Mouse (Mus musculus) midbrain, postnatal 0 days (tissue): ENCODE data around the gene Sit1. TPM values are rescaled to one million over a fixed set of nuclear protein-coding genes. Genes with fewer than 3 reads are reported as not detected.

ENCODE experiments used
- ATAC-seq: fragments of 200-750 bp; cut with Nextera tagmentation; 2 replicates; pipeline ENCODE4 v1.8.0; 2017; ENCODE audit warnings: moderate number of reproducible peaks, mild to moderate bottlenecking, moderate TSS enrichment, moderate library complexity; ENCODE audit not compliant: low FRiP score
- DNase-seq: peaks from one replicate; pipeline ENCODE4 v3.0.0-alpha.2; 2015; ENCODE audit warnings: low spot score
- H3K27ac ChIP-seq: fragments of 300-500 bp; sonication (generic); 2 replicates; pipeline ENCODE4 v1.5.1; 2014; ENCODE audit warnings: low read depth, mild to moderate bottlenecking, low read length, mixed read lengths
- H3K27me3 ChIP-seq: fragments of 300-500 bp; sonication (generic); 2 replicates; pipeline ENCODE4 v1.6.1; 2014; ENCODE audit warnings: low read length, control low read depth, mixed read lengths; ENCODE audit not compliant: insufficient read depth
- H3K36me3 ChIP-seq: fragments of 300-500 bp; sonication (generic); 2 replicates; pipeline ENCODE4 v1.6.1; 2014; ENCODE audit warnings: low read length, control low read depth, mixed read lengths; ENCODE audit not compliant: insufficient read depth
- H3K4me1 ChIP-seq: fragments of 300-500 bp; sonication (generic); 2 replicates; pipeline ENCODE4 v1.6.1; 2014; ENCODE audit warnings: mild to moderate bottlenecking, control low read depth, antibody characterized with exemption, low read length, mixed read lengths; ENCODE audit not compliant: insufficient read depth
- H3K4me2 ChIP-seq: fragments of 300-500 bp; sonication (generic); 2 replicates; pipeline ENCODE4 v1.6.1; 2014; ENCODE audit warnings: low read depth, mild to moderate bottlenecking, low read length, mixed read lengths; ENCODE audit not compliant: poor library complexity, severe bottlenecking
- H3K4me3 ChIP-seq: fragments of 300-500 bp; sonication (generic); 2 replicates; pipeline ENCODE4 v1.5.1; 2014; ENCODE audit warnings: low read depth, mild to moderate bottlenecking, low read length, moderate library complexity
- H3K9ac ChIP-seq: fragments of 300-500 bp; sonication (generic); replicated peaks from 2 replicates; pipeline ENCODE4 v1.6.1; 2014; ENCODE audit warnings: mild to moderate bottlenecking, low read length, moderate library complexity, mixed read lengths; ENCODE audit not compliant: poor library complexity, severe bottlenecking
- H3K9me3 ChIP-seq: fragments of 300-500 bp; sonication (generic); 2 replicates; pipeline ENCODE4 v1.6.1; 2016; ENCODE audit warnings: low read length, control low read depth
- CTCF ChIP-seq: IDR thresholded peaks from 2 replicates; pipeline ENCODE4 v1.5.1; 2016; ENCODE audit warnings: antibody characterized with exemption, mild to moderate bottlenecking
- WGBS: fragments of 180-500 bp; shearing (Covaris S2); extraction: QIAGEN DNeasy Blood & Tissue Kit; methylation state at CpG from one replicate; pipeline ENCODE4 v1.1.7; 2014; 5-methylcytosine and 5-hydroxymethylcytosine counted together
- polyA plus RNA-seq: library from polyadenylated mRNA; unstranded; fragments of >200 nt; fragmentation: Nextera tagmentation; extraction: Ambion mirVana; gene quantifications from 2 replicates; pipeline ENCODE4 v1.2.1, GENCODE M21; 2015
- total RNA-seq: library from RNA; depleted of rRNA; stranded (reverse); fragments of >200 nt; gene quantifications from 2 replicates; pipeline ENCODE4 v1.2.3, GENCODE M21; 2014; rRNA removed

The Sit1 gene
- total RNA-seq (not detected in 2 replicates), polyA plus RNA-seq (not detected in 2 replicates)

DNA sequence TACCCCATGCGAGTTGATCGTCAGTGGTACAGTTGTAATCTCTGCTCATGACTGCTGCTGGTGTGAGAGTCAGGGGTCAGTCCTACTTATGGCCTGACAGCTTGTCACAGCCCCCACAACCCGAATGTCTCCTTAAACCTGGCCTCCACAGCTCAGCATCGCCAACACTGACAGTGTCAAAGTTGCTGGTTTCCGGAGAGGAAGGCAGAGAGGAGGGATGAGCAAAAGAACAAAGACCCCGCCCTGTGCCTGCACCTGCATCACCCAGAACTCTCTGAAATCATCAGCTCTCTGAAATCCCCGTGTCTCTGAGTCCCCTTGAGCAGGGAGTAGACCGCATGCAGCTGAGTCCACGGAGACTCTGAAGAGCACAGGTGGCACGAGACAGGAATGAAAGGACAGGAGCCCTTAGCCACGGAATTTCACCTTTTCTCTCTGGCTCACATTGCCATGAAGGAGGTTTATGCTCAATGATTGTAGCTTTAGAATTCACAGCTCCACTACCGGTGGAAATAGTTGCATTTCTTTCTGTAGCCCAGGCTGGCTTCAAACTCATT lies at the start of gene Sit1:
Gene Sit1, minus strand, starts transcription at position 200 of the 557 bp plus-strand sequence.
- WGBS, result 62% methylated on average over 12 of the region's 12 CpGs
- TF ChIP-seq CTCF, result no peak

DNA sequence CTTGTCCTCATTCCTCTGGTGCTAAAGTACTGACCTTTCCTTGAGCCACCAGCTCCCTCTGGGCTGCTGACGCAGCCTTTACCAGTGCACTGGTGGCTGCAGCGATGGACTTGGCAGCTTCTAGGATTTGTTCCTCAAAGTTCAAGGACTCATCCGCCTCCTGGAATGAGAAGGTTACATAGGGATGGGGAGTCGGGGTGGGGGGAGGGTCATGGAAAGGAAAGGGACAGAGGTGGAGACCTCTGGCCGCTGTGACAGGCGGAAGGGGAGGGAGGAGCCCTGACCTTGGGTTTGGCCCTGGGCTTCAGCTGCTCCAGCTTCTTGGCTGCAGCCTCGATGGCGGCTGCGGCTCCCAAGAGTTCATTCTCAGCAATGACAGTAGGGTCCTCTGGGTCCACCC lies 49.7 kb upstream of the Sit1 start:
- Histone ChIP-seq H3K36me3 (peaks cover 65% of the 10 kb centered on the region), H3K9me3 (no peaks in the 10 kb centered on the region), H3K27me3 (no peaks in the 10 kb centered on the region), H3K4me2 (no peak overlapping the region), H3K9ac (no peak overlapping the region), H3K4me1 (no peaks in the 10 kb centered on the region), H3K4me3 (no peak overlapping the region), H3K27ac (no peak overlapping the region)
- TF ChIP-seq CTCF, result no peak
- DNase-seq (no peak), ATAC-seq (no peak)
- WGBS, result 95% methylated on average over 8 of the region's 9 CpGs

More for the DNA sequence above, at the start of gene Sit1:
- Histone ChIP-seq H3K27ac (no peak within 1 kb of the TSS), H3K4me3 (no peak within 1 kb of the TSS), H3K4me2 (no peak within 1 kb of the TSS), H3K27me3 (no peaks in the 10 kb centered on the region), H3K36me3 (no peaks in the 10 kb centered on the region), H3K9ac (no peak within 1 kb of the TSS), H3K9me3 (no peaks in the 10 kb centered on the region), H3K4me1 (no peaks in the 10 kb centered on the region)
- no peak for DNase-seq
- no peak for ATAC-seq

DNA sequence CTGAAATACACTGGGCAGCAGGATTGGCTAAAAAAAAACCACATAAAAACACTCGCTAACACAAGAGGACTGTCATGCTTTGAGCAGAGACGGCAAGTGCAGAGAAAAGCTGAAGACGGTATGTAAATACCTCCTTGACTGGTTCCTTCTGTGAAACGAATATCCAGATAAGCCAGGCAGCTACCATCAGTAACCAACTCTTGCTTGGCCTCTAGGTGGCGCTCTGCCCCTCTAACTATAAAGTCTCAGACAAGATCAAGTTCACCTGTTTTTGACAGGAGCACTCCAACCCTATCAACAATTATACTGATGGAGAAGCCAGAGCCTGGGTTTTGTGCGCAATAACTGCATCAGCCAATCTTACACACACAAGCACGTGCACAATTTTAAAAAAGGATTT lies 47.0 kb upstream of the Sit1 start:
- 20% methylated on average over 7 of the region's 7 CpGs for WGBS
- Histone ChIP-seq H3K4me2 (no peak overlapping the region), H3K9ac (no peak overlapping the region), H3K4me3 (no peak overlapping the region), H3K36me3 (peaks cover 41% of the 10 kb centered on the region), H3K27ac (no peak overlapping the region), H3K27me3 (no peaks in the 10 kb centered on the region), H3K4me1 (no peaks in the 10 kb centered on the region), H3K9me3 (no peaks in the 10 kb centered on the region)
- ATAC-seq (no peak), DNase-seq (peak; percentile 78)
- peak; percentile 86 for TF ChIP-seq CTCF

DNA sequence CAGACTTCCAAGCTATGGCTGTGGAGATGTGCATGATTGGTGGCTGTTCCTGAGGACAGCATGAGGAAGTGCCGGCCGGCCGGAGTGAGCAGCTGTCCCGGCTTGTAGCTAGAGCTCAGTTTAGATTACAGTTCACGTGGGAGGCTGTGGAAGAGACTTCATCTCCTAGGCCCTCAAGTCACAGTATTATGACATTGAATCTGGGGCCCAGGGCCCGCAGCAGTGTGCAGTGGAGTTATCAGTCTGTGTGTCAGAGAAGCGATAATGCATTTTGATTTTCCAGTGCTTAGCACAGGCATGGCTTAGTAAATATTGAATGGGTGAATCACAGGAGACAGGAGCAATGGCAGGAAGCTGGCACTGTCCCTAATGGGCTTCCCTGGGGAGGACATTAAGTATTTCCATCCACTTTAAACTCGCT lies 46.6 kb upstream of the Sit1 start:
- no peak overlapping the region for H3K9ac ChIP-seq
- WGBS, result 66% methylated on average over 8 of the region's 8 CpGs
- H3K4me2 ChIP-seq, result no peak overlapping the region
- ATAC-seq (no peak), DNase-seq (no peak)
- TF ChIP-seq CTCF, result no peak
- peaks cover 36% of the 10 kb centered on the region for H3K36me3 ChIP-seq
- H3K27ac ChIP-seq, result no peak overlapping the region
- H3K27me3 ChIP-seq, result peaks cover 4% of the 10 kb centered on the region; the same call in 1 of the 2 replicates
- H3K4me1 ChIP-seq, result no peaks in the 10 kb centered on the region
- H3K9me3 ChIP-seq, result no peaks in the 10 kb centered on the region
- H3K4me3 ChIP-seq, result no peak overlapping the region

DNA sequence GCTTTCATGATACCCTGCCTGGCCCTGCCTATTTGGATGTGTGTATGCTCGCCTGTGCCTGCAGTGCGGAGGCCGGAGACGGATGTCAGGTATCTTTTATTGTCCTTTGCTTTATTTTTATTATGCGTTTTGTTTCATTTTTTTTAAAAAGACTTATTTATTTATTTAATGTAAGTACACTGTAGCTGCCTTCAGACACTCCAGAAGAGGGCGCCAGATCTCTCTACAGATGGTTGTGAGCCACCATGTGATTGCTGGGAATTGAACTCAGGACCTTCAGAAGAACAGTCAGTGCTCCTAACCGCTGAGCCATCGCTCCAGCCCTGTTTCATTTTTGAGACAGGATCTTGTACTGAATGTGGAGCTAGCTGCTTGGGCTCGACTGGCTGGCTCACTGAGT lies 45.0 kb upstream of the Sit1 start:
- WGBS, result 79% methylated on average over 9 of the region's 9 CpGs
- H3K4me3 ChIP-seq, result no peak overlapping the region
- H3K4me2 ChIP-seq, result no peak overlapping the region
- H3K36me3 ChIP-seq, result peaks cover 25% of the 10 kb centered on the region
- H3K27me3 ChIP-seq, result peaks cover 4% of the 10 kb centered on the region; the same call in 1 of the 2 replicates
- ATAC-seq, result no peak
- H3K9ac ChIP-seq, result no peak overlapping the region
- DNase-seq, result no peak
- no peak overlapping the region for H3K27ac ChIP-seq
- H3K4me1 ChIP-seq, result peaks cover 7% of the 10 kb centered on the region; the same call in 1 of the 2 replicates
- TF ChIP-seq CTCF, result peak; percentile 44
- H3K9me3 ChIP-seq, result no peaks in the 10 kb centered on the region

DNA sequence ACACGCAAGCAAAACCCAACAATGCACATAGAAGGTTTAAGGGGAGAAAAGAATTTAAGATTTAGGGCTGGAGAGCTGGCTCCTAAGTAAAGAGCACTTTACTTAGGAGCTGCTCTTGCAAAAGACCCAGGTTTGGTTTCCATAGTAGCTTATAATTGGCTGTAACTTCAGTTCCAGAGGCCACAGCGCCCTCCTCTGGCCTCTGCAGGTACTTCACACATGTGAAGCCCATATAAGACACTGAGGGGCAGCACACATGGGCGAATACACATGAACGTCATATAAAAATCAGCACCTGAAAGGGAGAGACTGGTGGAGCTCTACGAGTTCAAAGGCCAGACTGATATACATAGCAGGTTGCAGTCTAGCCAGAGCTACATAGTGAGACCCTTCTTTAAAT lies 44.3 kb upstream of the Sit1 start:
- WGBS, result 60% methylated on average over 5 of the region's 5 CpGs
- Histone ChIP-seq H3K27me3 (peaks cover 10% of the 10 kb centered on the region), H3K9me3 (no peaks in the 10 kb centered on the region), H3K9ac (no peak overlapping the region), H3K27ac (no peak overlapping the region), H3K4me2 (no peak overlapping the region), H3K4me3 (no peak overlapping the region), H3K4me1 (peaks cover 7% of the 10 kb centered on the region; the same call in 1 of the 2 replicates), H3K36me3 (peaks cover 19% of the 10 kb centered on the region)
- ATAC-seq, result no peak
- DNase-seq, result no peak
- peak; percentile 53 for TF ChIP-seq CTCF
